Mouse (Mus musculus): ENCODE results near the gene Rsad1. TPM values are rescaled to one million over a fixed set of nuclear protein-coding genes. Genes with fewer than 3 reads are reported as not detected.

Rsad1 gene
- polyA plus RNA-seq, 1 experiment from 2014 or later: 2.8 TPM

DNA sequence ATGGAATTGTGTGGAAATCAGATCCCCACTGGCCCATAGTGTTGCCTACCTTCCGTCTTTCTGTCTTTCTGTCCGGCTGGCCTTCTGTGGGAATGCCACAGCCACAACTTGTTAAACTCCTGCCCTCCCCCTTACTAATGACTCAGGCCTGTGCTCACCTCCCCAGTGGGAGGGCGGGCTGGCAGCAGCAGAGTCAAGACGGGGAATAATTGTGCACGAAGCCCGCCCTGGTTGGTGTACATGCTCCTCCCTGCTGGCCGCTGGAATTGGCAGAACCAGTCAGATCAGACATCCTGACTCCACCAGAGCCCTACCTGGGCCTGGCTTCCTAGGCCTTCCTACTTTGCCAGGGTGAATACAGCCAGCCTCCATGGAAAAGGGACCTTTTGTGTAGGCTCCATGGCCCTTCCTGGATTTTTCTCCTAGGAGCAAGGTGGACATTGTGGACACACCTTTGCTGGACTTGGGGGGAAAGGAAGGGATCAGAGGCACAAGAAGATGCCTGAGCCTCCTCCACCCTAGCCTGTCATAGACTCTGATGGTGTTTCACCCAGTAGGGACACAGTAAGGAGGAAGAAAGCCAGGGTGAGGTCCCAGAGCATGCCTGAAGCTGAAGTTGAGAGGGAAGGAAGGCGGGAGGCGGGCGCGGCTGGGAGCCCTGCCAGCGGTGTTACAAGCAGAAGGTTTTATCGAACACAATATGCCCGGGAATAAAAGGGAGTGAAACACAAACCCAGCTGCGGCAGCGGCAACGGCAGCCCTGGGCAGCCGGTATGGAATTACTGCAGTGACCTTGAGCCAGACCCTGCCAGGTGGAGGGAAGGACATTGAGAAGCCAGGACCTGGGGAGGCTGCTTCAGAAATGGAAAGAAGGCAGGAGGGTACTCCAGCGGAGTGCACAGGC lies 50.7 kb downstream of the Rsad1 start:
- no peaks in the 10 kb centered on the region; the same call in 1 of the 2 replicates for H3K27me3 ChIP-seq (replicated peaks; ENCODE audit: control insufficient read depth, insufficient read depth, low read length)
- H3K36me3 ChIP-seq (ENCODE audit: control insufficient read depth, insufficient read depth, low read length): no peaks in the 10 kb centered on the region
- H3K4me3 ChIP-seq (ENCODE audit: low read depth, low read length): peak overlapping the region; percentile 42
- no peaks in the 10 kb centered on the region for H3K9me3 ChIP-seq (ENCODE audit: control insufficient read depth, low read length)
- peak overlapping the region; percentile 80 for H3K4me2 ChIP-seq (ENCODE audit: low read depth, low read length)
- peak overlapping the region; percentile 75 for H3K27ac ChIP-seq (replicated peaks; ENCODE audit: low read depth, low read length)
- H3K4me1 ChIP-seq (ENCODE audit: control insufficient read depth, insufficient read depth, low read length): peaks cover 40% of the 10 kb centered on the region
- peak; percentile 61 for ATAC-seq (ENCODE audit: low read depth)
- peak overlapping the region; percentile 15; the same call in 1 of the 2 replicates for H3K9ac ChIP-seq (ENCODE audit: low read depth, low read length)
- DNase-seq (ENCODE audit: low spot score): peak; percentile 75
- WGBS: 15% methylated on average over 19 of the region's 19 CpGs

DNA sequence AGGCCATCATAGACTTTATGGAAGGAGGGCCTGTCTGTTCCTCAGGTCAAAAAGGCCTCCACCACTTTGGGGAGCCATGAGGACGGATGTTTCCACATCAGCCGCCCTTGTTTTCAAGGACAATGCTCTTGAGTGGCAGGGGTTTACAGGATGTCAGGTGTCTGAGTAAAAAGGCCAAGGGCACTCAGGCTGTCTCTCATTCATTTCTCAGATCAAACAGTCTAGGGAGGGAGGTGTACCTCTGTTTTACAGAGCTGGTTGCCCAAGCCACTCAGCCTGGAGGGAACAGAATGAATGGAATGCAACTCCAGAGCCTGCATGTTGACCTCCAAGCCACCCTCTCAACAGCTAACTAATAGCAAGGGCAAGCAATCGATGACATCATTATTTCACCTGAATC lies 53.6 kb downstream of the Rsad1 start:
- no peaks in the 10 kb centered on the region; the same call in 1 of the 2 replicates for H3K27me3 ChIP-seq (replicated peaks; ENCODE audit: control insufficient read depth, insufficient read depth, low read length)
- H3K9me3 ChIP-seq (ENCODE audit: control insufficient read depth, low read length): no peaks in the 10 kb centered on the region
- H3K4me1 ChIP-seq (ENCODE audit: control insufficient read depth, insufficient read depth, low read length): peaks cover 28% of the 10 kb centered on the region
- ATAC-seq (ENCODE audit: low read depth) (no peak), DNase-seq (ENCODE audit: low spot score) (no peak)
- no peak overlapping the region for H3K4me2 ChIP-seq (ENCODE audit: low read depth, low read length)
- no peaks in the 10 kb centered on the region for H3K36me3 ChIP-seq (ENCODE audit: control insufficient read depth, insufficient read depth, low read length)
- H3K27ac ChIP-seq (replicated peaks; ENCODE audit: low read depth, low read length): no peak overlapping the region
- no peak overlapping the region for H3K9ac ChIP-seq (ENCODE audit: low read depth, low read length)
- 64% methylated on average over 3 of the region's 3 CpGs for whole genome bisulfite sequencing
- no peak overlapping the region for H3K4me3 ChIP-seq (ENCODE audit: low read depth, low read length)

DNA sequence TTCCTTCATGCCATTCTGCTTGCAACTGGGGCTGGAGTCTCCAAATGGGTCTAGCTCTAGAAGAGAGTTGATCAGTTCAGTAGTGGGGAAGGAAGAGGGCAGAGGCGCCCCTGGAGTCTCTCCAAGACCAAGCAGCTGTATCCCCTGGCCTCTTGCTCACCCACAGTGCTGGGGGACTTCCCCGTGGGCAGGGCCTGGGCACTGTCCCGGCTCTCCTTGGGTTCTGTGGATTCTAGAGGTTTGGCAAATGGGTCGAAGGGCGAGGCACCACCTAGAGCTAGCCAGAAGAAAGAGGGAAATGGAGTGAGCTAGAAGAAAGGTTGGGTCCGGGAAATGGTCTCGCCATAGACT lies 57.3 kb downstream of the Rsad1 start:
- H3K4me2 ChIP-seq (ENCODE audit: low read depth, low read length): peak overlapping the region; percentile 78
- peak overlapping the region; percentile 72; the same call in 1 of the 2 replicates for H3K9ac ChIP-seq (ENCODE audit: low read depth, low read length)
- H3K4me1 ChIP-seq (ENCODE audit: control insufficient read depth, insufficient read depth, low read length): no peaks in the 10 kb centered on the region
- peak overlapping the region; percentile 54; the same call in 1 of the 2 replicates for H3K4me3 ChIP-seq (ENCODE audit: low read depth, low read length)
- WGBS: 69% methylated on average over 7 of the region's 7 CpGs
- no peak for ATAC-seq (ENCODE audit: low read depth)
- no peak for DNase-seq (ENCODE audit: low spot score)
- no peaks in the 10 kb centered on the region; the same call in 1 of the 2 replicates for H3K27me3 ChIP-seq (replicated peaks; ENCODE audit: control insufficient read depth, insufficient read depth, low read length)
- H3K36me3 ChIP-seq (ENCODE audit: control insufficient read depth, insufficient read depth, low read length): no peaks in the 10 kb centered on the region
- H3K9me3 ChIP-seq (ENCODE audit: control insufficient read depth, low read length): no peaks in the 10 kb centered on the region
- H3K27ac ChIP-seq (replicated peaks; ENCODE audit: low read depth, low read length): no peak overlapping the region

- 14% methylated on average over 33 of the region's 55 CpGs for WGBS
- H3K4me2 ChIP-seq (ENCODE audit: low read depth, low read length): peak overlapping the region; percentile 78
- peak; percentile 73 for DNase-seq (ENCODE audit: low spot score)
- H3K4me3 ChIP-seq (ENCODE audit: low read depth, low read length): peak overlapping the region; percentile 54
- H3K27me3 ChIP-seq (replicated peaks; ENCODE audit: control insufficient read depth, insufficient read depth, low read length): no peaks in the 10 kb centered on the region; the same call in 1 of the 2 replicates
- ATAC-seq (ENCODE audit: low read depth): peak; percentile 68
- H3K9ac ChIP-seq (ENCODE audit: low read depth, low read length): peak overlapping the region; percentile 72
- H3K4me1 ChIP-seq (ENCODE audit: control insufficient read depth, insufficient read depth, low read length): no peaks in the 10 kb centered on the region
- no peaks in the 10 kb centered on the region for H3K9me3 ChIP-seq (ENCODE audit: control insufficient read depth, low read length)
- no peaks in the 10 kb centered on the region for H3K36me3 ChIP-seq (ENCODE audit: control insufficient read depth, insufficient read depth, low read length)
- H3K27ac ChIP-seq (replicated peaks; ENCODE audit: low read depth, low read length): no peak overlapping the region
Observed at GRCm38 (mm10) chr11:94491035-94491748, 57.9 kb downstream of the Rsad1 start.

Other genes with a start within 250 kb of the Rsad1 start
- gene Luc7l3, start 227.3 kb downstream of the Rsad1 start, polyA plus RNA-seq (2014; fragmentation: Nextera tagmentation; extraction: Ambion mirVana): 88.8 and 91.4 TPM in 2 replicates
- 24.0 and 28.4 TPM in 2 replicates for gene Ankrd40, start 221.3 kb downstream of the Rsad1 start, polyA plus RNA-seq (2014; fragmentation: Nextera tagmentation; extraction: Ambion mirVana)
- 1.3 and 2.2 TPM in 2 replicates for gene Abcc3, start 156.3 kb downstream of the Rsad1 start, polyA plus RNA-seq (2014; fragmentation: Nextera tagmentation; extraction: Ambion mirVana)
- gene Cacna1g, start 75.1 kb downstream of the Rsad1 start, polyA plus RNA-seq (2014; fragmentation: Nextera tagmentation; extraction: Ambion mirVana): 30.0 and 30.5 TPM in 2 replicates
- gene Spata20, start 63.1 kb downstream of the Rsad1 start, polyA plus RNA-seq (2014; fragmentation: Nextera tagmentation; extraction: Ambion mirVana): 0.31 and 0.51 TPM in 2 replicates
- 4.3 and 6.6 TPM in 2 replicates for gene Epn3, start 49.3 kb downstream of the Rsad1 start, polyA plus RNA-seq (2014; fragmentation: Nextera tagmentation; extraction: Ambion mirVana)
- 1.4 and 4.1 TPM in 2 replicates for gene Mycbpap, start 27.5 kb downstream of the Rsad1 start, polyA plus RNA-seq (2014; fragmentation: Nextera tagmentation; extraction: Ambion mirVana)
- gene Chad, start 15.8 kb upstream of the Rsad1 start, polyA plus RNA-seq (2014; fragmentation: Nextera tagmentation; extraction: Ambion mirVana): 9.5 and 10.1 TPM in 2 replicates
- gene Acsf2, start 52.6 kb upstream of the Rsad1 start, polyA plus RNA-seq (2014; fragmentation: Nextera tagmentation; extraction: Ambion mirVana): 6.3 and 7.3 TPM in 2 replicates
- gene Lrrc59, start 80.5 kb upstream of the Rsad1 start, polyA plus RNA-seq (2014; fragmentation: Nextera tagmentation; extraction: Ambion mirVana): 205 and 210 TPM in 2 replicates
- 98.3 and 105 TPM in 2 replicates for gene Mrpl27, start 104.5 kb upstream of the Rsad1 start, polyA plus RNA-seq (2014; fragmentation: Nextera tagmentation; extraction: Ambion mirVana)
- gene Eme1, start 104.7 kb upstream of the Rsad1 start, polyA plus RNA-seq (2014; fragmentation: Nextera tagmentation; extraction: Ambion mirVana): 12.6 and 16.9 TPM in 2 replicates
- gene Xylt2, start 128.3 kb upstream of the Rsad1 start, polyA plus RNA-seq (2014; fragmentation: Nextera tagmentation; extraction: Ambion mirVana): 22.5 and 29.1 TPM in 2 replicates
- gene Gm11541, start 155.2 kb upstream of the Rsad1 start, polyA plus RNA-seq (2014; fragmentation: Nextera tagmentation; extraction: Ambion mirVana): 0.51 and 0.85 TPM in 2 replicates
- gene Cdc34b, start 192.5 kb upstream of the Rsad1 start, polyA plus RNA-seq (2014; fragmentation: Nextera tagmentation; extraction: Ambion mirVana): 0.22 and 0.24 TPM in 2 replicates
- gene Tmem92, start 233.4 kb upstream of the Rsad1 start, polyA plus RNA-seq (2014; fragmentation: Nextera tagmentation; extraction: Ambion mirVana): not detected in 2 replicates